In genomic region chr4:45826275-45827040, GRCm38 (mm10) we compare ENCODE assay signal across 10 mouse cellular contexts. TPM values are rescaled to one million over a fixed set of nuclear protein-coding genes. Genes with fewer than 3 reads are reported as not detected.
DNase-seq lines count a peak whose midpoint lies in the region; ATAC-seq and TF ChIP-seq lines count a peak whose summit lies in the region.
"Had no signal": no experiment of that assay in that cellular context is flagged by ENCODE, and none has a peak within 500 bp of the region (broad histone marks: within the 10 kb centered on the region; RNA-seq: fewer than 3 reads in every experiment).

Gene Igfbpl1, minus strand, starts transcription at chr4:45826923.

- peak within 1 kb of the TSS; percentile 77 for H3K4me2 ChIP-seq in limb, embryonic 15.5 days
- H3K4me2 ChIP-seq in stomach, embryonic 16.5 days (ENCODE audit: low read depth, low read length) = peak within 1 kb of the TSS; percentile 57

- DNase-seq in gastrocnemius, adult 2 months = no peak
- DNase-seq in gastrocnemius, postnatal 10 days = no peak
- no peak for DNase-seq in thymus, adult 2 months
- no peak for DNase-seq in thymus, postnatal 0 days (ENCODE audit: low spot score)
- no peak for DNase-seq in left cerebral cortex, adult 11 months (ENCODE audit: low spot score)
- no peak for DNase-seq in T-cell, adult 2 months (ENCODE audit: low spot score)

- H3K36me3 ChIP-seq in thymus, adult 2 months (ENCODE audit: control insufficient read depth, insufficient read depth, low read length) = no peaks in the 10 kb centered on the region
- H3K36me3 ChIP-seq in limb, embryonic 15.5 days = no peaks in the 10 kb centered on the region
- H3K36me3 ChIP-seq in stomach, embryonic 16.5 days (ENCODE audit: control insufficient read depth, insufficient read depth, low read length) = no peaks in the 10 kb centered on the region

- intact Hi-C loops in gastrocnemius, adult 2 months (cut with DNase I) = no loop called here

- ATAC-seq in limb, embryonic 15.5 days (ENCODE audit: insufficient number of reproducible peaks, low FRiP score, low TSS enrichment, low read depth) = no peak
- ATAC-seq in stomach, embryonic 16.5 days (ENCODE audit: insufficient read depth, low FRiP score) = peak; percentile 25; the same call in 1 of the 2 replicates

- no peak for TF ChIP-seq CTCF in gastrocnemius, adult 2 months (IDR thresholded peaks at IDR 0.05)
- peak; percentile 30; the same call in 1 of the 2 replicates for TF ChIP-seq CTCF in thymus, adult 2 months (IDR thresholded peaks at IDR 0.05; ENCODE audit: borderline replicate concordance, control insufficient read depth, extremely low read depth, insufficient read depth, low read length, poor library complexity)

- no peak for TF ChIP-seq POLR2A in thymus, adult 2 months (IDR thresholded peaks at IDR 0.05; ENCODE audit: control insufficient read depth, extremely low read depth, insufficient read depth, low read length, poor library complexity)

- peaks cover 14% of the 10 kb centered on the region; the same call in 1 of the 2 replicates for H3K27me3 ChIP-seq in thymus, adult 2 months (ENCODE audit: control insufficient read depth, insufficient read depth, low read length)
- H3K27me3 ChIP-seq in limb, embryonic 15.5 days = peaks cover 88% of the 10 kb centered on the region
- peaks cover 63% of the 10 kb centered on the region for H3K27me3 ChIP-seq in stomach, embryonic 16.5 days (ENCODE audit: control insufficient read depth, insufficient read depth, low read length)

- no peak within 1 kb of the TSS for H3K9ac ChIP-seq in limb, embryonic 15.5 days
- peak within 1 kb of the TSS; percentile 49; the same call in 1 of the 2 replicates for H3K9ac ChIP-seq in stomach, embryonic 16.5 days (ENCODE audit: low read length)

- H3K27ac ChIP-seq in gastrocnemius, adult 2 months = no peak within 1 kb of the TSS
- no peak within 1 kb of the TSS for H3K27ac ChIP-seq in thymus, adult 2 months (ENCODE audit: control insufficient read depth, insufficient read depth, low read length)
- no peak within 1 kb of the TSS for H3K27ac ChIP-seq in limb, embryonic 15.5 days
- H3K27ac ChIP-seq in stomach, embryonic 16.5 days (ENCODE audit: low read length) = no peak within 1 kb of the TSS

- no peaks in the 10 kb centered on the region for H3K9me3 ChIP-seq in limb, embryonic 15.5 days
- no peaks in the 10 kb centered on the region for H3K9me3 ChIP-seq in stomach, embryonic 16.5 days (replicated peaks; ENCODE audit: control insufficient read depth, low read length)

- H3K4me3 ChIP-seq in gastrocnemius, adult 2 months = peak within 1 kb of the TSS; percentile 45
- H3K4me3 ChIP-seq in thymus, adult 2 months (ENCODE audit: control insufficient read depth, insufficient read depth, low read length) = no peak within 1 kb of the TSS
- peak within 1 kb of the TSS; percentile 39 for H3K4me3 ChIP-seq in limb, embryonic 15.5 days
- H3K4me3 ChIP-seq in stomach, embryonic 16.5 days (replicated peaks; ENCODE audit: low read length) = peak within 1 kb of the TSS; percentile 42

- H3K4me1 ChIP-seq in thymus, adult 2 months (replicated peaks; ENCODE audit: control insufficient read depth, insufficient read depth, low read length) = 0 out of 2 replicates have a peak, but pooled peaks cover 4% of the 10 kb centered on the region
- peaks cover 9% of the 10 kb centered on the region for H3K4me1 ChIP-seq in limb, embryonic 15.5 days
- no peaks in the 10 kb centered on the region for H3K4me1 ChIP-seq in stomach, embryonic 16.5 days (ENCODE audit: control insufficient read depth, insufficient read depth, low read length)

- WGBS in thymus, adult 2 months = 4% methylated on average over 91 of the region's 91 CpGs
- WGBS in limb, embryonic 15.5 days = 1% methylated on average over 91 of the region's 91 CpGs
- WGBS in stomach, embryonic 16.5 days = 2% methylated on average over 82 of the region's 91 CpGs

RNA-seq across cellular contexts. Expression of gene Igfbpl1, which starts in this region (rescaled TPM):
- total RNA-seq in gastrocnemius, adult 2 months (2021) = not detected
- under 1 TPM in 1 of 2 experiments, not detected in 1; 0.11 TPM for total RNA-seq in gastrocnemius, postnatal 10 days (2021)
- 0.15 and 0.27 TPM in 2 replicates for polyA plus RNA-seq in thymus, adult 2 months (2012; rRNA removed)
- polyA plus RNA-seq in thymus, postnatal 0 days (2015; fragmentation: Nextera tagmentation; extraction: Ambion mirVana) = not detected in 2 replicates
- polyA plus RNA-seq in limb, embryonic 15.5 days (2015; fragmentation: Nextera tagmentation; extraction: Ambion mirVana) = 0.08 TPM in 1 of 2 replicates, not detected in the other
- polyA plus RNA-seq in stomach, embryonic 16.5 days (2015; fragmentation: Nextera tagmentation; extraction: Ambion mirVana) = 0.40 and 0.46 TPM in 2 replicates
- total RNA-seq: common myeloid progenitor, adult 5-6 weeks had no signal
- polyA plus RNA-seq: C2C12 had no signal

Comparison
In these comparisons a context has a peak if more than half of its experiments do, and no peak if none do; other contexts are left out.
1. Peak in ATAC-seq, H3K4me3 ChIP-seq, H3K9ac ChIP-seq and H3K4me2 ChIP-seq in stomach, embryonic 16.5 days; RNA of the gene not detected or under 1 TPM.